Mouse (Mus musculus) hindbrain, embryonic 16.5 days (tissue): ENCODE measurements around the gene 5330417H12Rik. TPM values are rescaled to one million over a fixed set of nuclear protein-coding genes. Genes with fewer than 3 reads are reported as not detected.

Experiments used
- ATAC-seq: fragments of 200-750 bp; cut with Nextera tagmentation; 2 replicates; pipeline ENCODE4 v1.8.0; 2017; ENCODE audit warnings: moderate TSS enrichment, moderate library complexity
- H3K27ac ChIP-seq: fragments of 300-500 bp; sonication (generic); 2 replicates; pipeline ENCODE4 v1.5.1; 2014; ENCODE audit warnings: low read depth, mild to moderate bottlenecking, control low read depth, low read length, moderate library complexity
- H3K27me3 ChIP-seq: fragments of 300-500 bp; sonication (generic); replicated peaks from 2 replicates; pipeline ENCODE4 v1.6.1; 2014; ENCODE audit warnings: low read length; ENCODE audit not compliant: control insufficient read depth, insufficient read depth
- H3K36me3 ChIP-seq: fragments of 300-500 bp; sonication (generic); 2 replicates; pipeline ENCODE4 v1.6.1; 2014; ENCODE audit warnings: mild to moderate bottlenecking, low read length, moderate library complexity, mixed read lengths; ENCODE audit not compliant: control insufficient read depth, insufficient read depth
- H3K4me1 ChIP-seq: fragments of 300-500 bp; sonication (generic); 2 replicates; pipeline ENCODE4 v1.6.1; 2014; ENCODE audit warnings: low read depth, low read length; ENCODE audit not compliant: control insufficient read depth, insufficient read depth
- H3K4me2 ChIP-seq: fragments of 300-500 bp; sonication (generic); 2 replicates; pipeline ENCODE4 v1.6.1; 2014; ENCODE audit warnings: mild to moderate bottlenecking, low read length, control low read depth, moderate library complexity
- H3K4me3 ChIP-seq: fragments of 300-500 bp; sonication (generic); 2 replicates; pipeline ENCODE4 v1.5.1; 2014; ENCODE audit warnings: mild to moderate bottlenecking, low read length, control low read depth, moderate library complexity
- H3K9ac ChIP-seq: fragments of 300-500 bp; sonication (generic); 2 replicates; pipeline ENCODE4 v1.6.1; 2014; ENCODE audit warnings: low read depth, mild to moderate bottlenecking, control low read depth, low read length, moderate library complexity
- H3K9me3 ChIP-seq: fragments of 300-500 bp; sonication (generic); 2 replicates; pipeline ENCODE4 v1.6.1; 2014; ENCODE audit warnings: mild to moderate bottlenecking, low read length, moderate library complexity; ENCODE audit not compliant: control insufficient read depth
- WGBS: fragments of 180-500 bp; shearing (Covaris S2); extraction: QIAGEN DNeasy Blood & Tissue Kit; methylation state at CpG from one replicate; pipeline ENCODE4 v1.1.7; 2014; 5-methylcytosine and 5-hydroxymethylcytosine counted together
- polyA plus RNA-seq: library from polyadenylated mRNA; unstranded; fragments of >200 nt; fragmentation: Nextera tagmentation; extraction: Ambion mirVana; gene quantifications from 2 replicates; pipeline ENCODE4 v1.2.1, GENCODE M21; 2015

Gene 5330417H12Rik
- not detected in 2 replicates for polyA plus RNA-seq

- Histone ChIP-seq H3K4me2 (no peak within 1 kb of the TSS), H3K36me3 (no peaks in the 10 kb centered on the region), H3K27ac (no peak within 1 kb of the TSS), H3K9me3 (no peaks in the 10 kb centered on the region), H3K9ac (no peak within 1 kb of the TSS), H3K4me3 (no peak within 1 kb of the TSS), H3K27me3 (no peaks in the 10 kb centered on the region), H3K4me1 (no peaks in the 10 kb centered on the region)
- ATAC-seq: no peak
- 92% methylated on average over 2 of the region's 2 CpGs for WGBS
These were observed at the start of gene 5330417H12Rik for GRCm38 (mm10) chr7:107625061-107625460. Gene 5330417H12Rik, minus strand, starts transcription at chr7:107625161.

- Histone ChIP-seq H3K9me3 (no peaks in the 10 kb centered on the region), H3K27me3 (no peaks in the 10 kb centered on the region), H3K9ac (no peak overlapping the region), H3K27ac (no peak overlapping the region), H3K4me3 (no peak overlapping the region), H3K4me1 (peaks cover 8% of the 10 kb centered on the region), H3K36me3 (no peaks in the 10 kb centered on the region), H3K4me2 (no peak overlapping the region)
- no peak for ATAC-seq
- 92% methylated on average over 5 of the region's 5 CpGs for WGBS
These were observed 43.6 kb upstream of the 5330417H12Rik start for GRCm38 (mm10) chr7:107668514-107668913.

- Histone ChIP-seq H3K9ac (peak overlapping the region; percentile 47; the same call in 1 of the 2 replicates), H3K4me1 (peaks cover 8% of the 10 kb centered on the region), H3K4me3 (peak overlapping the region; percentile 19), H3K4me2 (peak overlapping the region; percentile 42), H3K9me3 (no peaks in the 10 kb centered on the region), H3K27me3 (peaks cover 3% of the 10 kb centered on the region; the same call in 1 of the 2 replicates), H3K27ac (peak overlapping the region; percentile 2; the same call in 1 of the 2 replicates), H3K36me3 (no peaks in the 10 kb centered on the region)
- ATAC-seq: peak; percentile 38; the same call in 1 of the 2 replicates
- 39% methylated on average over 13 of the region's 13 CpGs for WGBS
These were observed 41.4 kb upstream of the 5330417H12Rik start for GRCm38 (mm10) chr7:107666262-107666902.

- H3K27ac ChIP-seq: peak overlapping the region; percentile 66
- WGBS: 9% methylated on average over 9 of the region's 9 CpGs
- H3K4me3 ChIP-seq: peak overlapping the region; percentile 19
- peaks cover 8% of the 10 kb centered on the region for H3K4me1 ChIP-seq
- H3K36me3 ChIP-seq: no peaks in the 10 kb centered on the region
- H3K9me3 ChIP-seq: no peaks in the 10 kb centered on the region
- H3K27me3 ChIP-seq: peaks cover 3% of the 10 kb centered on the region; the same call in 1 of the 2 replicates
- peak overlapping the region; percentile 42 for H3K4me2 ChIP-seq
- peak; percentile 71 for ATAC-seq
- H3K9ac ChIP-seq: peak overlapping the region; percentile 47
These were observed 40.8 kb upstream of the 5330417H12Rik start for GRCm38 (mm10) chr7:107665586-107666261.

- peaks cover 8% of the 10 kb centered on the region for H3K4me1 ChIP-seq
- ATAC-seq: peak; percentile 27; the same call in 1 of the 2 replicates
- no peak overlapping the region for H3K4me3 ChIP-seq
- no peaks in the 10 kb centered on the region for H3K9me3 ChIP-seq
- no peak overlapping the region for H3K9ac ChIP-seq
- peak overlapping the region; percentile 66 for H3K27ac ChIP-seq
- peaks cover 3% of the 10 kb centered on the region; the same call in 1 of the 2 replicates for H3K27me3 ChIP-seq
- 43% methylated on average over 4 of the region's 4 CpGs for WGBS
- H3K4me2 ChIP-seq: peak overlapping the region; percentile 42
- H3K36me3 ChIP-seq: no peaks in the 10 kb centered on the region
These were observed 40.2 kb upstream of the 5330417H12Rik start for GRCm38 (mm10) chr7:107665221-107665585.

GRCm38 (mm10) chr7:107664063-107665056 lies 39.4 kb upstream of the 5330417H12Rik start:
- ATAC-seq: 0 out of 2 replicates have a peak, but pooled peaks have one; percentile 10
- no peak overlapping the region; the same call in 1 of the 2 replicates for H3K27ac ChIP-seq
- WGBS: 47% methylated on average over 8 of the region's 8 CpGs

GRCm38 (mm10) chr7:107663621-107664020 lies 38.7 kb upstream of the 5330417H12Rik start:
- H3K9ac ChIP-seq: no peak overlapping the region
- H3K27ac ChIP-seq: no peak overlapping the region

More at GRCm38 (mm10) chr7:107664063-107665056, 39.4 kb upstream of the 5330417H12Rik start:
- no peak overlapping the region for H3K4me3 ChIP-seq
- peaks cover 3% of the 10 kb centered on the region; the same call in 1 of the 2 replicates for H3K27me3 ChIP-seq
- H3K4me1 ChIP-seq: peaks cover 8% of the 10 kb centered on the region
- no peak overlapping the region for H3K9ac ChIP-seq
- no peaks in the 10 kb centered on the region for H3K9me3 ChIP-seq
- H3K4me2 ChIP-seq: no peak overlapping the region
- H3K36me3 ChIP-seq: no peaks in the 10 kb centered on the region

GRCm38 (mm10) chr7:107661843-107662281 lies 36.9 kb upstream of the 5330417H12Rik start:
- Histone ChIP-seq H3K9me3 (no peaks in the 10 kb centered on the region), H3K36me3 (no peaks in the 10 kb centered on the region), H3K4me1 (peaks cover 8% of the 10 kb centered on the region), H3K4me2 (no peak overlapping the region), H3K4me3 (no peak overlapping the region), H3K27me3 (peaks cover 3% of the 10 kb centered on the region; the same call in 1 of the 2 replicates), H3K27ac (no peak overlapping the region), H3K9ac (no peak overlapping the region)
- WGBS: 57% methylated on average over 5 of the region's 5 CpGs
- no peak for ATAC-seq

More at GRCm38 (mm10) chr7:107663621-107664020, 38.7 kb upstream of the 5330417H12Rik start:
- no peaks in the 10 kb centered on the region for H3K9me3 ChIP-seq
- peaks cover 3% of the 10 kb centered on the region; the same call in 1 of the 2 replicates for H3K27me3 ChIP-seq
- ATAC-seq: no peak
- no peak overlapping the region for H3K4me2 ChIP-seq
- no peaks in the 10 kb centered on the region for H3K36me3 ChIP-seq
- 84% methylated on average over 6 of the region's 6 CpGs for WGBS
- H3K4me1 ChIP-seq: peaks cover 8% of the 10 kb centered on the region
- no peak overlapping the region for H3K4me3 ChIP-seq
